Mouse (Mus musculus) cerebellum, postnatal 14 days (tissue): ENCODE measurements around the gene Pex7.

ENCODE experiments used
- DNase-seq, 2 experiments: peaks; one replicate each; pipeline ENCODE4 v3.0.0; 2021; ENCODE audit warnings: mixed read lengths in 2 of 2

The Pex7 gene

DNA sequence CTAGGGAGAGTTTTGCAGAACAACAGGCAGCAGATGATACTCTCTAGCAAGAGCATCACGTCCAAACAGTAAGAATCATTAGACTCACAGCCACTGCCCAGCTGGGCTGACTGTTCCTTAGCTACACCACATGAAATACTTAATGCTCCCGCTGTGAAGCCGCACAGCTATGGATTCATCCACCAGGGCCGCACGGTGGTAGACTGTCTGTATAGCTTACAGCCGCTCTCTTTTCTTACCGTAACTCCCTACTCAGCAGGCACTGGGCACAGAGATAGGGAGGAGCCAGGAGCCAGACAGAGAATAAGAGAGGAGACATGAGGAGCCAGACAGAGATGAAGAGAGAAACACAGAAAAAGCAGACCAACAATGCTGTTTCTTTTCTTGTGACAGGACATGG is 30.8 kb downstream of the Pex7 start:
- no peak for DNase-seq

DNA sequence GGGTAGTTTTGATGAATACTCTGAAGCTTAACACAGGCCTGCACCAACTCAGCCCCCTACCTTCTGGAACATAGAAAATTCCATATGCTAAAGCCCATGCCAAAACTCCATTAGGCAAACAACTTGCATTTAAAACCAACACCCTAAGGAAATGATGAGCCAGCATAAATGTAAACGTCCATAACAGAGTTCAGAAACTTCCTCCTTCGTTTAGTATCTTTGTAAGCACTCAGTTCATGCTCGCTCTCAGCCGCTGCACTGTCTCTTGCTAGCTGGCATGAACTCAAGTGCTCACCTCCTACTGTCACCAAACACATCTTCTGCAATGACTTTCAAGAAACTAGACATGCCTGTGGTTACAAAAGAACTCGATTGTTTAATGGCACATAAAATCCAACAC is 32.1 kb downstream of the Pex7 start:
- no peak for DNase-seq

DNA sequence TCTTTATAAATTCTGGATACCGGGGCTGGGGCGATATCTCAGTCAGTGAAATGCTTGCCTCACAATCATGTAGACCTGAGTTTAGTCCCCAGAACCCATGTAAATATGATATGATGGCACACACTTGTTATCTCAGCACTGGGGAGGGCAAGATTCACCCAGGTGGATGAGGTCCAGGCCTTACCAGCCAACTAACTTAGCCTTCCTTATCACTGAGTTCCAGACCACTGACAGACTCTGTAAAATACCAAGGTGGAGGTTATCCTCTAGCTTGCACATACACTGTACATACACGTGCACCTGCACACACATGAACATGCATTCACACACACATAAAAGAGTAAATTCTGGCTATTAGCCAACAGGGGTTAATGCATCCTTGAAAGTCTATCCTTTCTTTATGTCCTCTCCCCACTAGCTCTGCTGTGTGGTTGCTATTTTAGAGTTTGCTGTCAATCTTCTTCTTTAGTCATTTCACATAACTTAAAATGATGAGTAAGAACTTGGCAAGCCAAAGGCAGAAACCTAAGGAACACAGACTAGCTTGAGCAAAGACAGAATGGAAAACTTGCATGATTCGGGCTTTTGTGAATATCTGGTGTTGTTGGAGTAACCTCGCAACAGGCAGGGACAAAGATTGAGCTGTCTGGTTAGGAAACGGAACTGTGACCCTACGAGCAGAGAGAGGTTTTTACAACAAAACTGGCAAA is 51.7 kb downstream of the Pex7 start:
- DNase-seq: no peak

DNA sequence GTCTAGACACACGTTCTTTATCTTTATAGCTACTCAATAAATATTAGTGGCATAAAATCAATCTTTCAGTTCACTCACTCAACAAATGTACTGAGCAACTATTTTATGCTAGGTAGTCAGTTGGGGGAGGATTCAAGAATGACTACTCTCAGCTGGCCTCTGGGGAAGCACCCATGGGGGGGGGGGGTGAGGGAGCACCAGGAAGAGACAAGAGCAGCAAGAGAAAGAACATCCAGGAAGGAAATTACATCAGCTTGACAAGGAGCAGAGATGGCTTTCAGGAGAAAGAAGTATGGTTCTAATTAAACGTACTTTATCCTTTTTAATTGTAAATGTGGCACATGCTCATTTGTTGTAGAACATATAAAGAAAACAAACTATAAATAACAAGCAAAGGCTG is 53.9 kb downstream of the Pex7 start:
- DNase-seq: no peak

DNA sequence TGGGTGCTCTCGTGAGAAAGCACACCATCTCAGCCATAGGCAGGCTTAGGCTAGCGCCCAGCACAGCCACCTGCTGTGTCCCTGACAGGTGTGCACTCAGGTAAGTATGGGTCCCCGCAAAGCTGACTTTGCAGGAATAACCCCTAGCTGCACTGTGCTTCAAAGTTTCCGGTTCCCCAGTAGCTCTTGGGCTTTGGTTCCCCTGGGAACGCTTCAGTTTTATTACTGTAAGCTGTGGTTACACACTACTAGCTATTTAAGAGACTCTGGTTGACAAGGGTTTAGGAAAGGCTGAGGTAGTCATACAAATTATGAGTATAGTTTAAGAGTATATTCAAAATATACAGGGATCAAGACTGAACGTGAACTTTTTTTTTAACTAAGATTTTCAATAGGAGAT is 54.7 kb downstream of the Pex7 start:
- no peak for DNase-seq

DNA sequence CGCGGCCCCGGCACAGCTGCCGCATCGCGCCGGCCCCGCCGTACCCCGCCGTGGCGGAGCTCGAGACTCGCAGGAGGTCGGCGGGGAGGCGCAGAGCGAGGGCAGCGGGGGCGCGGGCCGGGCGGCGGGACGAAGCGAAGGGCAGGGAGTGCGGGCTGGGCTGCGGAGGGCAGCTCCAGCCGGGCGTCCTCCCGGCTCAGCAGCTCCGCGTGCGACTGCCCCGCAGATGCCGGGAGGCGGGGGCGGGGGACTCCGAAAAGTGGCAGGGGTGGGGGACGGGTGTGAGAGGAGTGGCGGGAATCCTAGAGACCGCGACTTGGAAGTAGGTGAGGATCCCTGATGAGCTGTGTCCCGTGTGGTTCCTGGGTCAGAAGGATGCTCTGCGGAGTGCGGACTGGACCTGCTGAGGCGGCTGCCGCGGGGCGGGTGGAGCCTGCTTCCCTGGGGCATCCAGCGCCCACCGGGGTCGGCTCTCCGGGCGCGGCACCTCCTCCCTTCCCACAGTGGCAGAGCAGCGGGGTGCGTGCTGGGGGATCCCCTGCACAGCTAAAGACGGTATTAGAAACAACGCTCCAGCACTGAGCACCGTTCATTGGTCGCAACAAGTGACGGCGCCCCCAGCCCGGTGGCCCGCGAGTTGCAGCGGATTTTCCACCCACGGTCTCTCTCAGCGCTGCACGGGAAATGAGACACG is 56.3 kb downstream of the Pex7 start, which contains the start of gene Slc35d3:
Slc35d3 (minus strand) TSS at position 462 of the 694 bp plus-strand sequence.
- DNase-seq: peak; percentile 32 to 44

DNA sequence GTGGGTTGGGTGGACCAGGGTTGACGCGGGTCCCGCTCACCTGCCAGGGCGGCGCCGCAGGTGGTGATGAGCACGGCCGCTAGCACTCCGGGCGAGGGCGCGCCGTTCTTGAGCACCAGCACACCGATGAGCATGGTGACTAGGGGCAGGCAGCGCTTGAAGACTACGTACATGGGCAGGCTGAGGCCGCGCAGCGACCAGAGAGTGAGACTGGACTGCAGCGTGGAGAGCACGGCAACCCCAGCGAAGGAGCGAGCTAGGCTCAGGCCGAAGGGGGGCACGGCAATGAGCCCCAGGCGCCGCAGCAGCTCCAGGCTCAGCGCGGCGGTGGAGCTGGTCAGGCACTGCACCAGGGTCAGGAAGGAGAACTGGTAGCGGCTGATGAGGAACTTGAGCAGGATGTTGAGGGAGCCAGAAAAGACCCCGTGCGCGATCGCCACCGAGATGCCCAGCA is 56.9 kb downstream of the Pex7 start:
- peak; percentile 39 to 40 for DNase-seq

DNA sequence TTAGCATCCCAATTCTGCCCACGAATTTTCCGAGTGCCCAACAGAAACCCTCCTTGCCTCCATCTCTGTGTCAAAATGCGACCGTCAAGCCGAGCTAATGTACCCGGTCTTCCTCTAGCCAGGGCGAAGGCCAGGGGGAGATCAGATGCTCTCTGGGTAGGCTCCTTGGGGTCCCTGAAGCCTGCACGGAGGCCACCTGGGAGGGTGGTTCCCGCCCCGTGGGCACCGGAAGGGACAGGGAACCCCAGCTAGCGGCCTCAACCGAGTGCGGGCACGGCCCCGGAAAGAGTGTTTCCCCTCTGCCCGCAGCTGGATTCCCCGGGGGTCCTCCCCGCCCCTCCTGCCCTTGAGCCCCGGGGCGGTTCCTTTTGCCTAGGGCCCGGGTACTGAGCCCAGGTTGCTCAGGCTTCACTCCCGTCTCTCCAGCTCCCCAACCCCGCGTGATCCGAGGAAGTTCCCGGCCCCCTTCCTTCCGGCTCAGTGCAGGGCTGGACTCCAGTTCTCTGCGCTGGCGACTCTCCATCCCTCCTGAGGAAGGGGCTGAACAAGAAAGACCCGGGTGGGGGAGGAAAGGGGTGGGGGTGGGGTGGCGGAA is 57.6 kb downstream of the Pex7 start:
- peak; percentile 11 to 31 for DNase-seq

DNA sequence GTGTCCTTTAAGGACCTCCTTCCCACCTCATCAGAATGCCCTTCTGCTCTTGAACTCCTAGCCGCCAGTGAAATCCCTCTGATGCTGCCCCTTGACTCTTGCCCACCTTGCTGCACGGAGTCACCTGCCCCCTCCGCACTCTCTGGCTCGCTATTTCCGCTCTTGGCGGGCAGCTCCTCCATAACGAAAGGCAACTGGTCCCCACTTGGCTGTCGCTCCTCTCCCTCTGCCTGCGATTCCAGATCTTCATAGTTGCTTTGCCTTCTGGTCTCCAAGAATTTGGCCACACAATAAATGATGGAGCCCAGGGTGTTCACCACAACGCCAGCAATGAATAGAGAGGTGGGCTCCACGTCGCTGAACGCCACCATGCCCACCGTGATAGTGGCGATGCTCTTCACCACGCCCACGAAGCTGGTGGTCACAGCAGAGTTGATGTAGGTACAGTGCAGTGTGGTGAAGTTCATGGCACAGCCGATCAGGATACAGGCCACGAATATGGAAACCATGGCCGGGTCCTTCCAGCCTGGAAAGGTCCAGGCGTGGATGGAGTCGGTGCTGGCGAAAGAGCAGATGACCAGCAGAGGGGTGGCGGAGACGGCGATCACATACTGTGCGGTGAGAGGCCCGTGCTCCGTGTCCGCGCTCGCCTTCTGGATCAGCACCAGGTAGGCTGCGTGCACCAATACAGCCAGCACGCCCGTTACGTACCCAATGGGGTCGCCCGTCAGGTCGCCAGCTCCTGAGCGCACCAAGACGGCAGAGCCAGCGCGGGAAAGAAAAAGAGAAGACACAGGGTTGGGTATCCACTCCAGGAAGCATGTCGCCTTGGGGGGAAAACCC is 58.3 kb downstream of the Pex7 start:
- DNase-seq: peak; percentile 34 to 42

DNA sequence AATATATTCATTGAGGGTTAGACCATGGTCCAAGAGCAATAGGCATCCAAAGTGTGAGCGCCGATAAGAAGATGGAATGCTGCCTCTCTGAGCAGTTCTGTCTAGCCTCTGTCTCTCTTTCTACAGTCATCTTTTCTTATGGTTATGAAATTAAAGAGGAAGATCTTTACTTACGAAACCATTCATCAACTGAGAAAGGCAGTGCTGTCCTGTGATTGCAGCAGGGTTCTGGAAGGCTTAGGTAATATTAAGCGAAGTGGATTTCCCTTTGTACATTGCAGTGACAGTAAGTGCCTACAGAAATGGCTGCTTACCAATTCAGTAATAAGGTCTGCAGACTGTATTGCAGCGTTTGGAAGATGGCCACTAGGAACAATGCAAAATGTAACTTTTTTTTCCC is 67.7 kb downstream of the Pex7 start:
- no peak for DNase-seq

DNA sequence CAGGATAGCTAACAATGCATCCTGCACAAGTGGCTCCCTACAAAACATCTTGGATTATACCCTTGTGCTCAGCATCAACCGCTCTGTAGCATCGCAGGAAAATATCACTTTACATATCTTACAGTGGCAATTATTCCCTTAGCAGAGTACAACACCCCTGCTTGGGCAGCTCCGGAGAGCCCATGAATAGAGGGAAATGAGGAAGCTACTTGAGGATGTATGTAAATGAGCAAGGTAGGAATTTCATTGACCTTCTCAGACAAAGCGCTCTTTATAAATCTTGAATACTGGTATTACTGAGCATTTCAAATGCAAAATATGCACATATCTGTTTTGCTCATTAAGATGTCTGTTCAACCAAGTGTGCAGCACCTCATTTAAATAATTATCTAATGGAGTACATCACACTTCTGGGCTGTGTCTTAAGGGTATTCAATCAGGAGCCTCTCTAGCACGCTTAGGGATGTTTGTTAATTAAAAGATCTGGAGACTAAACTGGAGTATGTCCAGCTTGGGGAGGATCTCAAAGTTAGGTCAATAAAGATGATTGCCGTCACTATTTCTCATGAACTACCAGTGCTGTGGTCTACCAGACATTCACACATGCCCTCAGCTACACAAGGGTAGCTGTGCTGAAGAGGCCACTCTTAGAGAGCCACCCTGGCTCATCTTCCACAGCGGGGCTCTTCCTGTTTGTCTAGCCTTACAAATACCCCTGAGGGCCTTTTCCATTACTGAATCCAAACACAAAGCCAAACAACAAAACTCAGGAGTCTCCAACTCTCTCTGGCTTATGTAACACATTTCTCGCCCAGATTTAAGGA is 71.4 kb downstream of the Pex7 start:
- DNase-seq: no peak

DNA sequence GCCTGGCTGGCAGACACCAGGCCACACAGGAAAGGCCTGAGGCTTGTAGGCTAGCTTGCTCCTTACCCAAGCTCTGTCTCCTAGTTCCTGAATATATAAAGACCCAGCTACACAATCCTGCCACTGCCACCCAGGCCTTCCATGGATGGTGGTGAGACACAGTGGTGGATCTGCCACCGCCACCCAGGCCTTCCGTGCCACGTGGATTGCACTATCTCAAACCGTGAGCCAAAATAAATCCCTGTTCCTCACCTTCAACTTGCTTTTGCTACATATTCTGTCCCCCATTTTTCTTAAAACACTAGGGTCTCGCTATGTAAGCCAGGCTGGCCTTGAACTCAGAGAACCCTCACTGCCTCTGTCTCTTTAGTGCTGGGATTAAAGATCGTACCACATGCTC is 73.3 kb downstream of the Pex7 start:
- DNase-seq: no peak

DNA sequence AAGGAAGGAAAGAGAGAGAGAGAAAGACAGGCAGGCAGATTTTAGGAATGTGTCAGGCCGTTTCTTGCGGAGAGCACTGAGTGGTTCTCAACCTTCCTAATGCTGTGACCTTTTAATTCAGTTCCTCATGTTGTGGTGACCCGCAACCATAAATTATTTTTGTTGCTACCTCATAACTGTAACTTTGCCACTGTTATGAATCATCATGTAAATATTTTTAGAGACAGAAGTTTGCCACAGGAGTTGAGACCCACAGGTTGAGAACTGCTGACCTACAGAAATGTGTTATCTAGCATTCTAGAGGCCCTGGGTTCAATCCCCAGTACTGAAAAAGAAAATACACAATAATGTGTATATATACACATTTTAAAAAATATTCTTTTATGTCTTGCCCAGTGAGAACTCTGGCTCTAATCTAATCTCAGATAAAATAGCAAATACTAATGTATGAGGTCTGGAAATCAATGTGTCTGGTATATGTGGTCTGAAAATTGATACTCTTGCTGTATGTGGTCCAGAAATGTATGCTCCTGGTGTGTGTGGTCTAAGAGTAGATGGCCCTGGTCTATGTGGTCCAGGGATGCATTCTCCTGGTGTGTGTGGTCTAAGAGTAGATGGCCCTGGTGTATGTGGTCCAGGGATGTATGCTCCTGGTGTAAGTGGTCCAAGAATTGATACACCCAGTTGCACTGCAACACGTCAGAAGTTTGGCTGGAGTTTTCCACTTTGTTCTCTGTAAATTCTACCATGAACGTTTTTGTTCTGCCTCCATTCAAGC is 76.2 kb downstream of the Pex7 start:
- DNase-seq: no peak

DNA sequence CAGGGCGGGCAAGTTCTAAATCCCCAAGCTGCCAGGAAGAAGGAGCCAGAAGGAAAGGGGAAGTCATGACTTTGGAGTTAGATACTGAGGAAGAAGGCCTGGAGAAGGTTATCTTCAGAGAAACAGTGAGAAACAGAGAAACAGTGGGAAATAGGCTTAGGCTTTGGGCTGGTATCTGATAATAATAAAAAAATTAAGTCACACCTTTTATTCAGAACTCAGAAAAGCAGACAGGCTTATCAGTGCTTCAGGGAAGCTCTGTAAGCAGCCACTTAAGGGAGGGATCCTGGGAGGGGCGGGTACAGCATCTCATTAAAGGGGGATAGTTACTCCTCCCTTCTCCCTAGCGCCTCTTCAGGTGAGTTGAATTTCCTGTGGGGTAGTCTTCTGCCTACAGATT is 86.5 kb downstream of the Pex7 start:
- DNase-seq: no peak

DNA sequence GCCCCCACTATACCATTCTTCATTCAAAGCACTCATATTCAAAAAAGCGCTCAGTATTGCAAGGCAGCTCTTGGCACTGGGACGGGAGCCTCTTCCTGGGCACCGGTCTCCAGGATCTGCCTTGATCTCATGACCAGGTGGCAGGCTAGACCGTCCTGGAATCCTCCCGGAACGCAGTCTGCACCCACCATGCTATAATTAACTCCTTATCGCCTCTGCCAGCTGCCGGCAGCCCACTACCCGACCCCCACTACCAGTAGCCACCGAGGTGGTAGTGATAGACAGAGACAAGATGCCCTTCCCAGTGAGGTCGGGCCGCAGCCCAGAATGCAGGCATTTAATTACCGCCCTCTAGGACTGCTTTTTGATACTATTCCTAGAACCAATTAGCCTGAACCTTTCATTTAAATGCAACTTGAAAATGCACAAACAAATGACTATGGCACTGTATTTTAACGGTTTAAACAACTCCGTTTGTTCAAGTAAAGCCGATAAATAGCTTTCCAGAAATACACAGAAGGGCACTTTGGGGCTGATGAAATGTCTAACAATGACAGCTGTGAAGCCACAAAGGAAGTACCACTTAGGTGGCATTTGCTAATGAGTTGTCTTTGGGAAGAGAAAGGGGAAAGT is 88.7 kb downstream of the Pex7 start:
- peak in 1 of 2 experiments; percentile 11 for DNase-seq

DNA sequence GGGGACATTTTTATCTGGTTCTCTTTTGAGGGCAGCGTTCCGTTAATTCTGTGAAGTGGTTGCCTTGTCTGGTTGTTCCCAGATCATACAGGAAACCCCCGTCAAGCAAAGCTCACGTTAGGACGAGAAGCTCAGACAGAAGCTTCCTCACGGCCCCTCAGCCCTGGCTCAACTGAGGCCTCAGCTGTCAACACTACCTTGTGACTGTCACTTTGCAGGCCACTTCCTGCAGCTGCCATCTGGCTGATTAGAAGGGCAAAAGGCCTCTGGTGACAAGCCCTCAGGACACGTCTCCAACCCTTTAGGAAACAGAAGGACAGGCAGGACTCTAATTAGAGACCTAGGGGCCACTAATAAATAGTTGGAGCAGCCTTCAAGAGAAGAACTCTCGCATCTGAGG is 92.1 kb downstream of the Pex7 start:
- DNase-seq: peak; percentile 43 to 44

DNA sequence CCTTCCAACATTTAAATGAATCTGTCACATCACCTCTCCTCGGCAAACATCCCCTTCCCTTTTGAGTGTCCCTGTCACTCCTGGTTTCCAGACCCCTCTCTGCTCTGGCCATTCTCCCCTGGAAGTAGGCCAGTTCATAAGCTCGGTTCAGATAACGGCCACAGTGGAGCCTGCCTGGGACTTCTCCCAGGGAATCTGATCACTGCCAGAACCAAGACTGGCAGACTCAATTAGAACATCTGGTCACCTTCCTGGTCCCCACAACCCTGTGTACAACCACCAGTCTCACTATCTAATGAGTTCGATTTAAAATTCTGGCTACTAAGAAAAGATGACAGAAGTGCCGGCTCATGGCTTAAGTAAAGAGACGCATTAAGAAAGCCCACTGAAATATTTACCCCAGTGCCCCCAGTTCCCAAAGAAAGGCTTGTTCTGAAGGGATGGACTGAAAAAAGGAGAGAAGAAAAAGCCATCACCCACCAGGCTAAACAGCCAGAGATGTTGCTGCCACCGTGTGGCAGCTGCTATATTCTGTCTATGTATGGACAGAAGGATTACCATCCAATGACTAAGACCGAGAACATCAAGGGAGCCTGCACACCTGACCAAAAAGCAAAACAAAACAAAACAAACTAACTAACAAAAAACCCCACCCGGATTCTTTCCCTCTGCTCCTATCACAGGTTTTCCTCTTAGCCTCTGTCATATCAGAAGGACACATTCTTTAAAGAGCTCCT is 95.9 kb downstream of the Pex7 start:
- peak; percentile 69 to 71 for DNase-seq

DNA sequence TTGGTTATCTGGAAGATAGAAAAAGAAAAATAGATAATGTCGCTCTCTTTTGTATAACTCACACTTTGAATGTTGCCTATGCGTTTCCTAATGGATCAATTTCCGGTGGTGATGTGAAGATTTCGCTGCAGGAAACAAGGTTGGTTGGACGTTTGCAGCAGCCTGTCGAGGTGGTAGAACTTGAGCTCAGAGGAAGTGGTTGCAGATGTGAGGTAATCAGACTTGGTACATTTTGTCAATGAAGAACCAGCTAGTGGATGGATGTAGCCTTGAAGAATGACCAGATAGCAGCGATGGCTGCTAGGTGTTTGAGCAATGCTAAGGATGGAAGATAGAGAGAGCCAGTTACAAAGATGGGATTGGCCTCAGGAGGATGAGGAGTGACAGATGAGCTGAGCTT is 102.7 kb downstream of the Pex7 start:
- no peak for DNase-seq
